Mouse (Mus musculus): Measurements from ENCODE around the gene Kazn.

Gene Kazn

GRCm38 (mm10) chr4:142054580-142054979 is 184.6 kb downstream of the Kazn start:
- DNase-seq (ENCODE audit: low spot score), result no peak

GRCm38 (mm10) chr4:142053661-142054448 is 185.3 kb downstream of the Kazn start:
- DNase-seq (ENCODE audit: low spot score), result no peak

GRCm38 (mm10) chr4:142053261-142053660 is 185.9 kb downstream of the Kazn start:
- no peak for DNase-seq (ENCODE audit: low spot score)

GRCm38 (mm10) chr4:142052391-142053132 is 186.6 kb downstream of the Kazn start:
- DNase-seq (ENCODE audit: low spot score), result no peak
